Mouse (Mus musculus) frontal cortex, postnatal 14 days (tissue): ENCODE measurements around the gene Baiap3.

Source experiments
- DNase-seq, 2 experiments: peaks; one replicate each; pipeline ENCODE4 v3.0.0; 2022; ENCODE audit warnings: low spot score in 2 of 2

The Baiap3 gene

GRCm38 (mm10) chr17:25256140-25256754 is at the start of gene Baiap3:
Baiap3 (minus strand) TSS chr17:25256364.
- DNase-seq, result no peak

- DNase-seq, result no peak
These were observed 41.9 kb upstream of the Baiap3 start, which contains the start of gene Prss34 for GRCm38 (mm10) chr17:25298094-25298493. Prss34 (plus strand) TSS chr17:25298394.

GRCm38 (mm10) chr17:25294111-25294510 is 37.9 kb upstream of the Baiap3 start:
- DNase-seq, result no peak

GRCm38 (mm10) chr17:25293495-25293894 is 37.3 kb upstream of the Baiap3 start:
- no peak for DNase-seq

- no peak for DNase-seq
These were observed 34.2 kb upstream of the Baiap3 start for GRCm38 (mm10) chr17:25290411-25290810.

- DNase-seq, result peak in 1 of 2 experiments; percentile 23
These were observed 32.7 kb upstream of the Baiap3 start for GRCm38 (mm10) chr17:25288842-25289241.

- DNase-seq, result peak in 1 of 2 experiments; percentile 23
These were observed 28.9 kb upstream of the Baiap3 start for GRCm38 (mm10) chr17:25285033-25285432.

- DNase-seq, result no peak
These were observed 26.0 kb upstream of the Baiap3 start for GRCm38 (mm10) chr17:25282133-25282532.

- no peak for DNase-seq
These were observed 19.7 kb upstream of the Baiap3 start for GRCm38 (mm10) chr17:25275833-25276232.

- DNase-seq, result no peak
These were observed 18.6 kb upstream of the Baiap3 start, which contains the start of gene Ube2i for GRCm38 (mm10) chr17:25274571-25275346. Ube2i (minus strand) TSS chr17:25274622.

GRCm38 (mm10) chr17:25273706-25274501 is 17.7 kb upstream of the Baiap3 start:
- peak; percentile 91 to 96 for DNase-seq

GRCm38 (mm10) chr17:25272951-25273705 is 17.0 kb upstream of the Baiap3 start:
- DNase-seq, result peak in 1 of 2 experiments; percentile 88

- DNase-seq, result no peak
These were observed 16.2 kb upstream of the Baiap3 start for GRCm38 (mm10) chr17:25272326-25272725.

- no peak for DNase-seq
These were observed 14.7 kb upstream of the Baiap3 start for GRCm38 (mm10) chr17:25270795-25271335.

- no peak for DNase-seq
These were observed 8.3 kb upstream of the Baiap3 start for GRCm38 (mm10) chr17:25264453-25264852.

- DNase-seq, result no peak
These were observed 1.7 kb upstream of the Baiap3 start for GRCm38 (mm10) chr17:25257804-25258261.

GRCm38 (mm10) chr17:25255110-25255509 is 1.1 kb downstream of the Baiap3 start:
- DNase-seq, result no peak

- DNase-seq, result peak in 1 of 2 experiments; percentile 41
These were observed 2.4 kb downstream of the Baiap3 start for GRCm38 (mm10) chr17:25253760-25254159.

- no peak for DNase-seq
These were observed 3.5 kb downstream of the Baiap3 start for GRCm38 (mm10) chr17:25252643-25253042.

- DNase-seq, result no peak
These were observed 5.9 kb downstream of the Baiap3 start for GRCm38 (mm10) chr17:25250181-25250835.
